Mouse (Mus musculus) lung, postnatal 0 days (tissue): Measurements from ENCODE around the gene Cdk13.

ENCODE experiments used
- CTCF ChIP-seq: IDR thresholded peaks from 2 replicates; pipeline ENCODE4 v1.5.1; 2016; ENCODE audit warnings: antibody characterized with exemption, mild to moderate bottlenecking
- EP300 ChIP-seq: IDR thresholded peaks from 2 replicates; pipeline ENCODE4 v1.6.1; 2016; ENCODE audit warnings: antibody characterized with exemption, mild to moderate bottlenecking, control low read depth

DNA sequence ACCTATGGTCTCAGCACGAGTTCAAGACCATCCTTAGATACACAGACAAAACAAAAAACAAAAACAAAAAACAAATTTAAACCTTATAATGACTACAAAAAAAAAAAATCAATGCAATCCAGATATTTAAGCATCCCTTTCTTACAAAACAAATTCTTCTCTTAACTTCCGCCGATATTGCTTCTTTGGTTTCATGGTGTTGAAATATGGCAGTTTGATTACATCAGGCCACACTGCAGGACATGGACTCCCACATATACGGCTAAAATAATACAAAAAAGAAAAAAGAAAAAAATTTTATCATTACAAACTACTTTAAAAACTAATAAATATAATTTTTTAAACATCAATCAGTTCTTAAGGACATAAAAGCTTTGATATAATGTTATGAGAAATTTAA lies 77.0 kb downstream of the Cdk13 start:
- TF ChIP-seq CTCF (no peak), EP300 (no peak)
